Mouse (Mus musculus) MEL (cell line): ENCODE measurements around the gene Trappc10. TPM values are rescaled to one million over a fixed set of nuclear protein-coding genes. Genes with fewer than 3 reads are reported as not detected.

Experiments
- DNase-seq: peaks from one replicate; pipeline ENCODE4 v3.0.0; 2011; ENCODE audit warnings: low read depth, low spot score
- H3K27ac ChIP-seq: 2 replicates; pipeline ENCODE4 v1.5.1; 2012; ENCODE audit warnings: low read depth, mild to moderate bottlenecking, control low read depth, low read length, moderate library complexity; ENCODE audit not compliant: control insufficient read depth
- H3K27me3 ChIP-seq, 2 experiments: fragments of 150-350 bp in 1 of 2; sonication (generic) in 1 of 2; 2 replicates each; pipeline ENCODE4 v1.6.1; 2012; ENCODE audit warnings: low read length in 2 of 2, mild to moderate bottlenecking in 2 of 2, improper control_type of control experiment in 1 of 2, moderate library complexity in 1 of 2; ENCODE audit not compliant: insufficient read depth in 2 of 2, control insufficient read depth in 1 of 2
- H3K36me3 ChIP-seq, 2 experiments: 2 replicates each; pipeline ENCODE4 v1.6.1; 2012 to 2014; ENCODE audit warnings: low read length in 2 of 2, improper control_type of control experiment in 1 of 2, inconsistent platforms in 1 of 2, mild to moderate bottlenecking in 1 of 2; ENCODE audit not compliant: insufficient read depth in 2 of 2, control insufficient read depth in 1 of 2
- H3K4me1 ChIP-seq, 2 experiments: fragments of 150-350 bp in 1 of 2; sonication (generic) in 1 of 2; 2 replicates each; pipeline ENCODE4 v1.6.1; 2012; ENCODE audit warnings: low read length in 2 of 2, improper control_type of control experiment in 1 of 2, mild to moderate bottlenecking in 1 of 2; ENCODE audit not compliant: insufficient read depth in 2 of 2, control insufficient read depth in 1 of 2
- H3K4me3 ChIP-seq, 2 experiments: fragments of 150-350 bp in 1 of 2; sonication (generic) in 1 of 2; 2 replicates each; pipeline ENCODE4 v1.5.1; 2012; ENCODE audit warnings: low read depth in 2 of 2, low read length in 2 of 2, mild to moderate bottlenecking in 2 of 2, moderate library complexity in 2 of 2, control low read depth in 1 of 2, improper control_type of control experiment in 1 of 2; ENCODE audit not compliant: control insufficient read depth in 1 of 2, insufficient read depth in 1 of 2
- H3K79me2 ChIP-seq: 2 replicates; pipeline ENCODE4 v1.6.1; 2012; ENCODE audit warnings: mild to moderate bottlenecking, low read length, moderate library complexity; ENCODE audit not compliant: control insufficient read depth, poor library complexity, insufficient read depth
- H3K9ac ChIP-seq: 2 replicates; pipeline ENCODE4 v1.6.1; 2012; ENCODE audit warnings: low read depth, mild to moderate bottlenecking, control low read depth, low read length, moderate library complexity; ENCODE audit not compliant: control insufficient read depth, poor library complexity, severe bottlenecking
- H3K9me3 ChIP-seq: fragments of 150-350 bp; sonication (generic); replicated peaks from 2 replicates; pipeline ENCODE4 v1.6.1; 2012; ENCODE audit warnings: mild to moderate bottlenecking, low read length, improper control_type of control experiment, moderate library complexity; ENCODE audit not compliant: insufficient read depth
- CHD2 ChIP-seq: IDR thresholded peaks from 2 replicates; pipeline ENCODE4 v1.6.1; 2011; ENCODE audit warnings: low read length, improper control_type of control experiment
- CTCF ChIP-seq, 3 experiments: IDR thresholded peaks in 2 of 3; conservative IDR thresholded peaks in 1 of 3; 2 replicates each; pipeline ENCODE4 v1.5.1; 2011 to 2012; ENCODE audit warnings: low read length in 3 of 3, low read depth in 2 of 3, mild to moderate bottlenecking in 2 of 3, improper control_type of control experiment in 1 of 3, inconsistent platforms in 1 of 3, mixed read lengths in 1 of 3, moderate library complexity in 1 of 3; ENCODE audit not compliant: control insufficient read depth in 1 of 3, insufficient read depth in 1 of 3, poor library complexity in 1 of 3, severe bottlenecking in 1 of 3
- ELF1 ChIP-seq: IDR thresholded peaks from 2 replicates; pipeline ENCODE4 v1.6.1; 2014; ENCODE audit warnings: low read depth, mild to moderate bottlenecking, inconsistent platforms, low read length, improper control_type of control experiment, moderate library complexity
- EP300 ChIP-seq, 2 experiments: IDR thresholded peaks; 2 replicates each; pipeline ENCODE4 v1.6.1; 2011; ENCODE audit warnings: improper control_type of control experiment in 2 of 2, low read length in 2 of 2, low read depth in 1 of 2, mild to moderate bottlenecking in 1 of 2
- HCFC1 ChIP-seq: IDR thresholded peaks from 2 replicates; pipeline ENCODE4 v1.6.1; 2012; ENCODE audit warnings: low read depth, mild to moderate bottlenecking, inconsistent platforms, low read length, improper control_type of control experiment, moderate library complexity
- MAX ChIP-seq: IDR thresholded peaks from 2 replicates; pipeline ENCODE4 v1.6.1; 2011; ENCODE audit warnings: low read length, improper control_type of control experiment
- MAZ ChIP-seq: IDR thresholded peaks from 2 replicates; pipeline ENCODE4 v1.6.1; 2012; ENCODE audit warnings: low read depth, mild to moderate bottlenecking, inconsistent platforms, low read length, improper control_type of control experiment
- MXI1 ChIP-seq: IDR thresholded peaks from 2 replicates; pipeline ENCODE4 v1.6.1; 2011; ENCODE audit warnings: mild to moderate bottlenecking, low read depth, low read length, improper control_type of control experiment
- MYB ChIP-seq: IDR thresholded peaks from 2 replicates; pipeline ENCODE4 v1.6.1; 2011; ENCODE audit warnings: mild to moderate bottlenecking, low read depth, low read length, improper control_type of control experiment
- MYC ChIP-seq: IDR thresholded peaks from 2 replicates; pipeline ENCODE4 v1.6.1; 2011; ENCODE audit warnings: low read depth, mild to moderate bottlenecking, low read length, improper control_type of control experiment, moderate library complexity
- NELFE ChIP-seq: IDR thresholded peaks from 2 replicates; pipeline ENCODE4 v1.6.1; 2011; ENCODE audit warnings: low read depth, low read length, improper control_type of control experiment
- NRF1 ChIP-seq: IDR thresholded peaks from 2 replicates; pipeline ENCODE4 v1.6.1; 2014; ENCODE audit warnings: low read depth, mild to moderate bottlenecking, inconsistent platforms, low read length, improper control_type of control experiment, moderate library complexity; ENCODE audit not compliant: poor library complexity, insufficient read depth, severe bottlenecking
- POLR2A ChIP-seq, 2 experiments: IDR thresholded peaks; 2 replicates each; pipeline ENCODE4 v1.6.1; 2011 to 2012; ENCODE audit warnings: low read length in 2 of 2, mild to moderate bottlenecking in 2 of 2, control low read depth in 1 of 2, improper control_type of control experiment in 1 of 2, low read depth in 1 of 2, moderate library complexity in 1 of 2; ENCODE audit not compliant: control insufficient read depth in 1 of 2, insufficient read depth in 1 of 2, poor library complexity in 1 of 2
- POLR2AphosphoS2 ChIP-seq: IDR thresholded peaks from 2 replicates; pipeline ENCODE4 v1.6.1; 2011; ENCODE audit warnings: low read length, improper control_type of control experiment
- RCOR1 ChIP-seq: IDR thresholded peaks from 2 replicates; pipeline ENCODE4 v1.6.1; 2012; ENCODE audit warnings: low read depth, mild to moderate bottlenecking, inconsistent platforms, low read length, improper control_type of control experiment
- SIN3A ChIP-seq: IDR thresholded peaks from 2 replicates; pipeline ENCODE4 v1.6.1; 2012; ENCODE audit warnings: low read length, improper control_type of control experiment, inconsistent platforms
- SMC3 ChIP-seq: IDR thresholded peaks from 2 replicates; pipeline ENCODE4 v1.6.1; 2011; ENCODE audit warnings: low read depth, low read length, improper control_type of control experiment
- TBP ChIP-seq: IDR thresholded peaks from 2 replicates; pipeline ENCODE4 v1.8.0; 2011; ENCODE audit warnings: low read depth, low read length, improper control_type of control experiment
- TCF12 ChIP-seq: IDR thresholded peaks from 2 replicates; pipeline ENCODE4 v1.6.1; 2014; ENCODE audit warnings: low read depth, mild to moderate bottlenecking, inconsistent platforms, low read length, improper control_type of control experiment, moderate library complexity
- USF1 ChIP-seq: IDR thresholded peaks from 2 replicates; pipeline ENCODE4 v1.6.1; 2014; ENCODE audit warnings: low read depth, mild to moderate bottlenecking, inconsistent platforms, low read length, improper control_type of control experiment, moderate library complexity
- ZMIZ1 ChIP-seq: IDR thresholded peaks from 2 replicates; pipeline ENCODE4 v1.6.1; 2012; ENCODE audit warnings: low read depth, mild to moderate bottlenecking, inconsistent platforms, low read length, improper control_type of control experiment, moderate library complexity
- polyA plus RNA-seq, 2 experiments: library from polyadenylated mRNA; stranded (reverse) in 1 of 2; unstranded in 1 of 2; fragments of >175 nt in 1 of 2; fragments of >200 nt in 1 of 2; gene quantifications; 2 replicates each; pipeline versions ENCODE4 v1.2.1 to v1.2.4; 2012; ENCODE audit warnings: low replicate concordance in 2 of 2, low read depth in 1 of 2; ENCODE audit not compliant: insufficient read length in 2 of 2, insufficient read depth in 1 of 2, missing spikeins in 1 of 2
- total RNA-seq: library from RNA; depleted of rRNA; stranded (reverse); fragments of 300-350 nt; gene quantifications from 2 replicates; pipeline ENCODE4 v1.2.3, GENCODE M21; 2012

Trappc10 gene
- total and polyA plus RNA-seq, 3 experiments = 26.1 to 35.5 TPM; not detected in 1

GRCm38 (mm10) chr10:78170445-78170844 lies 74.0 kb downstream of the Trappc10 start:
- H3K9ac ChIP-seq = no peak overlapping the region

GRCm38 (mm10) chr10:78169281-78170042 lies 75.0 kb downstream of the Trappc10 start, which contains the start of gene D10Jhu81e:
D10Jhu81e (minus strand) TSS chr10:78169782.
- Histone ChIP-seq H3K36me3 (peaks cover 0 to 9% of the 10 kb centered on the region in 2 experiments), H3K4me3 (peak within 1 kb of the TSS; percentile 79 to 89), H3K9me3 (no peaks in the 10 kb centered on the region), H3K27me3 (no peaks in the 10 kb centered on the region), H3K27ac (peak within 1 kb of the TSS; percentile 48), H3K79me2 (peaks cover 5% of the 10 kb centered on the region; the same call in 1 of the 2 replicates), H3K4me1 (peaks cover 0 to 16% of the 10 kb centered on the region in 2 experiments; a peak in 2 of 4 replicates), H3K9ac (peak within 1 kb of the TSS; percentile 93)
- TF ChIP-seq ZMIZ1 (peak; percentile 62; the same call in 1 of the 2 replicates), MXI1 (peak; percentile 89), NELFE (peak; percentile 88), MAZ (peak; percentile 24; the same call in 1 of the 2 replicates), CTCF (IDR thresholded peaks at IDR 0.05 in 2 of 3, conservative IDR thresholded peaks at IDR 0.05 in 1 of 3; ENCODE audit: control insufficient read depth in 1 of 3, insufficient read depth in 1 of 3, low read depth in 2 of 3, low read length in 3 of 3, poor library complexity in 1 of 3, severe bottlenecking in 1 of 3) (no peak), ELF1 (peak; percentile 40; the same call in 1 of the 2 replicates), TCF12 (peak; percentile 63), POLR2A (IDR thresholded peaks at IDR 0.05; ENCODE audit: control insufficient read depth in 1 of 2, insufficient read depth in 1 of 2, low read depth in 1 of 2, low read length in 2 of 2, poor library complexity in 1 of 2) (peak; percentile 89), EP300 (IDR thresholded peaks at IDR 0.05; ENCODE audit: low read depth in 1 of 2, low read length in 2 of 2) (no peak), USF1 (no peak), POLR2AphosphoS2 (peak; percentile 73), MAX (peak; percentile 38), HCFC1 (peak; percentile 77; the same call in 1 of the 2 replicates), SMC3 (no peak), TBP (peak; percentile 59; the same call in 1 of the 2 replicates), MYC (0 out of 2 replicates have a peak, but pooled peaks have one; percentile 35), SIN3A (peak; percentile 66), NRF1 (peak; percentile 100), RCOR1 (no peak)
- peak; percentile 98 for DNase-seq

More at GRCm38 (mm10) chr10:78170445-78170844, 74.0 kb downstream of the Trappc10 start:
- peaks cover 5% of the 10 kb centered on the region; the same call in 1 of the 2 replicates for H3K79me2 ChIP-seq
- H3K4me3 ChIP-seq = no peak overlapping the region
- no peak for TF ChIP-seq MYB
- no peak for TF ChIP-seq RCOR1
- no peak for TF ChIP-seq POLR2AphosphoS2
- TF ChIP-seq SIN3A = no peak
- TF ChIP-seq CHD2 = no peak
- TF ChIP-seq, all 39 proteins: peak for 0
- Histone ChIP-seq H3K27ac (no peak overlapping the region), H3K9me3 (no peaks in the 10 kb centered on the region), H3K4me1 (peaks cover 0 to 16% of the 10 kb centered on the region in 2 experiments; a peak in 2 of 4 replicates), H3K27me3 (no peaks in the 10 kb centered on the region), H3K36me3 (peaks cover 0 to 9% of the 10 kb centered on the region in 2 experiments)
- no peak for DNase-seq
